Mouse (Mus musculus) adrenal gland, adult (tissue): Measurements from ENCODE around the gene Maml3.

Experiments used
- DNase-seq, 2 experiments: peaks; one replicate each; pipeline ENCODE4 v3.0.0; 2022 to 2023; ENCODE audit warnings: low spot score in 1 of 2; ENCODE audit not compliant: inconsistent age in 2 of 2

Maml3 gene

DNA sequence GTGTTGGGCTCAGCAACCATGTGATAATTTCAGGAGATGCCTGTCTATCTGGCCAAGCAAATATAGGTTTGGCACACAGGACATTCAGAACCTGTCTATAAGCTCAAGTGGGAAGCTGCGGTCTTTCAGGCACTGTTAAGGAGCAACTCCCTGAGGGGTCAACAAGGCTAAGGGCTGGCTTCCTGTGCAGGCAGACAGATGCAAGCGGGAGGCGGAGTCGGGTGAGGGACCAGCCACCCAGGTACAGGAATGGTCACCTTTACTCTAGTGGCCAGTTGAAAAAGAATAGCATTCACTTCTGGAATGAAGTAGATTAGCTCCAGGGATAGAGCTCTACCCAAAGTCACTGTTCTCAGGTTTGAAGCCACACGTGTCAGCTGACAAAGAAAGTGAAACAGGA lies 348.6 kb downstream of the Maml3 start:
- DNase-seq = no peak

DNA sequence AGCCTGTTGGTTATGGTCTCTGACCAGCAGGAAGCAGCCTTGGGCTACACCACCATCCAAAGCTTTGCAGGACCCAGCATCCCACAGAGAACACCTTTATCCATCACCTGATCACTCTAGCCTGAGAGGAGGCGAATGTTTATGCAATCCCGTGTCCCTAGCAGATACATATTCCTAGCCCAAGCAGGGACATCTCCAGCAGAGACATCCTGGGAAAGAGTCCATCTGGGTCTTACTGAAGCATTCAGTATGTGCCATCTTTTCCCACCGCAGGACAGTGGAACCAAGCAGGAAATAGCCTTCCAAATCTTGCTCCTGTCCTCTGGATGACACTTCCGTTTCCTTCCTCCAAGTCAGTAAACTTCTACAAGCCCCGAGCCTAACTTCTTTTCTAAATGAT lies 351.6 kb downstream of the Maml3 start:
- DNase-seq = no peak

DNA sequence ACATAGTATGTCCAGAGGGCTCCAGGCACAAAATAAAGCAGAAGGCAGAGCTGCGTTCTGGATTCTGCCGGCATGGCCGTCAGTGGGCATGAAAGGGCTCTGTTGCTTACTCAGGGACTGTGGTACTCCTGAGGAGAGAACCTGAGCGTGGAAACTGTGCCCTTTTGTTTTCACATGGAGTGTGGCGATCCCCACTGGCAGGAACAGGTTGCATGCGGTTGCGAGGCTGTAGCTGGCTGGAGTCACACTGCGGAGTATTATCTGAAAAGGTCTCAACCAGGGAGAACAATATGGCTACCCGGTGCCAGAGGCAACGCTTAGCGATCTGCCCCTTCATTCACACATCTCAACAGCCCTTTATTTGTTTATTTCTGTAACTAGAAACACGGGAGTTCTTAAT lies 353.4 kb downstream of the Maml3 start:
- no peak for DNase-seq

DNA sequence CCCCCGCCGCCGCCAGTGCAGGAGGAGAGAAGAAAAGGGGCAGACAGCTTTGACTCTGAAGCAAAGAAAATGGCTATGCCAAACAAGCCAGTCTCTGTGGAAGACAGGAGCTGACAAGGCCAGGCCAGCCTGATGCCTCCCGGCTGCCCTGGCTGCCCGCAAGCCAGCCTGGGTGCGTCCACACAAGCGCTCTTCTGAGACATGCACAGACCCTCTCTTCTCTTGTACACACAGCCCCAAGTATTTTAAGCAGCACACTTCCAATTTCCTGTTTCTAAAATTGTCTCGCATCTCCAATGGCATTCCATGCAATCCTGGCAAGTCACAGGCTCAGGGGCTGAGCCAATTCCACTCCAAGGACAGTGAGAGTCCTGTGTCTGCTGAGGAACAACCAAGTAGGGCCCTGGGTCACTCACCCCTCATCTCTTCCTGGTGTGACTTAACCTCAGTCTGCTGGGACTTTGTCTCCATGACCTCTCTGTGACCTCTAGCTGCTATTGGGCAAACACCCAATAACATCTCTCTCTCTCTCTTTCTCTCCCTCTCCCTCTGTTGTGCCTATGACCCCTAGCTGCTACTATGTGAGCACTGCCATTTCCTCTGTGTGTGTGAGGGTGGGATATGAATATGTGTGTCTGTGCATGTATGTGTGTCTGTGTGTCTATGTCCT lies 354.9 kb downstream of the Maml3 start:
- DNase-seq = peak; percentile 51 to 77

DNA sequence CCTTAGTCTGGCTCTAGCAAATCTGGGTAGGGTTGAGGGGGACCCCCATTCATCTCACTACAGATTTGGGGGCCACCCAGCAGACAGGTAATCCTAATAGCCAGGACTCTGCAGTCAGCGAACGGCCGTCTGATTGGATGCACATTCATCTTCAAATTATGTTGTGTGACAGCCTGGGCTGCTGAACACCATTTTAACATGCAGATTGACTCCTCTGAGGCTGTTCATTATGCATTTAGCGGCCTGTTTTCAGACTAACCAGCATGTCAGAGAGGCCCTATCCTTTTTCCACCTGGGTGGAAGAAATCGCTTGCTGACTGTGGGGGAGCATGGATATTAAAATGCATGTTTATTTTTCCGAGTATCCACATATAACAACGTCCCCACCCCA lies 355.5 kb downstream of the Maml3 start:
- DNase-seq = no peak

DNA sequence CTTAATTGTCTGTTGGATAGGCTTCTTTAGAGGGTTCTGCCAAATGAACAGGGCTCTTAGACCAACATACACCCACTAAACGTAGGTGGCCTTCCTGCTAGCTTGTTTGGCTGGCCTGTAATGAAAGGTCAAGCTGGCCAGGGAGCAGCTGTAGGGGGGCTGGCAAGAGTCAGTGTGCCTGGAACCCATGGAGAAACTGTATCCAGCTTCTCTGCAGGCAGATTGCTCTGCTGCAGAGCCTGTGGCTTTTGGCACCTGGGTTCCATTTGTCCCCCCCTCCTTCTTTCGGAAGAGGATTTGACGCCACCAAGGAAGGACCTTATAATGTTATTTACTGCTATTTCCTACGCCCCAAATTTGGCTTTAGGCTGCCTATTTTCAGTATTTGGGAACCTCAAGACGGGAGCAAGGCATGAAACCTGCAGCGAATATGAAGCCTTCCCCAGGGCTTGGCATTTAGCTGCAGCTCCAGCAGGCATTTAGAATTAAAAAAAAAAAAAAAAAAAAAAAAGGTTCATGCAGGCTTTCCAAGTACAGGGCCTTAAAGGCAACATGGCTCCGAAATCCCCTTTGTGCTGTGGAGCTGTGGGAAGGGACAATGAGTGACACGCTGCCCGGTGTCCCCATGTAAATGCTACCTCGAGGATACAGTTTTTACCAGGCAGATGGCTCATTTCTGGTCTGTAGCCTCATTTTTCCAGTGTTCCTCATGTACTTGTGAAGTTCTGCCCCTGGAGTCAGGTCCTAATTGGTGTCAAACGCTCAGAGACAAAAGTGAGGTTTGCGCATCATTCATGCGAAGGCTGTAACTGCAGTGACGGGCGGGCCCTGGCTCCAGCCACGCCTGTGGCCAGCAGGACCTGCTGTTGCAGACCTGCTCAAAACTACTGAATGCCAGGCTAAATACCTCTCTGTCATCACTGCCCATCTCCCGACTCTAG lies 356.2 kb downstream of the Maml3 start:
- no peak for DNase-seq

DNA sequence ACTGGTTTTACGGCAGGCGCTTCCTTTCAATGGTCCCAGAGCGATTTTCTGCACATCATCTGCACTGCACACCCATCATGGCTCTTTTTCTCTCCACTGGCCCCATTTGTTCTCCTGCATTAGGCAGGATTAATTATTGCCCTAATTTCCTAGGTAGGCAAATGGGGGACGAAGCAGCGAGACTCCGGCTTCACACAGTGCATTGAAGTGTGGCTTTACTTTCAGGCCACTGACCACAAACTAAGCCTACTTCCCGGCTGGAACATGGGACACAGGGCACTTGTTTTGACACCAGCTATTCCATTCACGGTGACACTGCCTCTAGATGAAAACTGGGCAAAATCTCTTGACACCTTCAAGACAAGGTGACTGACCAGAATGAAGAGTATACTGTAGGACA lies 358.1 kb downstream of the Maml3 start:
- DNase-seq = no peak

DNA sequence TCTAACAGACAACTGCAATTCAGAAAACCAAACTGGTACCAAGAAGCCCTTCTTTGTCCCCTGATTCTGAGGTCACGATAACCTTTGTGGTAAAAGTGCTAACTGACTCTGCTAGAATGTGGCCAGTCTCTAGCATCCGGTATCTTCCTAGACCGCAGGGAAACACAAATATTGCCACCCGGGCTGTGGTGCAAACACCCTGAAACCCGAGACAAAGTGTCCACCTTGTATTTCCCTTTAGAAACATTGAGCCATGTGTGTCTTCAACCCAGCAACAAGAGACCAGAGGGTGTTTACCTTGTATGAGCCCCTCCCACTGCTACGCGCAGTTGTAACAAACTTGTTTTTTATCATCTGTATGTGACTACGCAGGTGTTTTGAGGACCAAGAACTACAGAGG lies 359.7 kb downstream of the Maml3 start:
- no peak for DNase-seq

DNA sequence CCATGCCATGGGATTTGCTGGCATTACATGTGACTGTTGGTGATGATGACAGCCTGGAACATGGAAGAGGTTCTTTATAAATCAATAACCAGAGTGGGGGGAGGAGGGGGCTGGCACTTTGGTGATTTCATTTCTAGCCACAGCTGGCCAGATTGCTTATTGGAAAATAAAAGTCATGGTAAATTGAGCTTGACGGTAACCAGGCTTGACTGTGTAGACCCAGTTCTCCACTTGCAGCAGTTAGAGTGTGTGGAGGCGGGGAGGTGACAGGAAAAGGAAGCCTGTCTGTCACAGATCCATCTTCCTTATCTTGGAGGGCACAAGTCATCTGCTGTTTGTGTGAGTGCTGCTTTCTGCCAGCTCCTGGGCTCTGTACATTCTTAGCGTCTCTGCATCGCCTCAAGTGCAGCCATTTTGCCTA lies 360.5 kb downstream of the Maml3 start:
- DNase-seq = peak in 1 of 2 experiments; percentile 49

DNA sequence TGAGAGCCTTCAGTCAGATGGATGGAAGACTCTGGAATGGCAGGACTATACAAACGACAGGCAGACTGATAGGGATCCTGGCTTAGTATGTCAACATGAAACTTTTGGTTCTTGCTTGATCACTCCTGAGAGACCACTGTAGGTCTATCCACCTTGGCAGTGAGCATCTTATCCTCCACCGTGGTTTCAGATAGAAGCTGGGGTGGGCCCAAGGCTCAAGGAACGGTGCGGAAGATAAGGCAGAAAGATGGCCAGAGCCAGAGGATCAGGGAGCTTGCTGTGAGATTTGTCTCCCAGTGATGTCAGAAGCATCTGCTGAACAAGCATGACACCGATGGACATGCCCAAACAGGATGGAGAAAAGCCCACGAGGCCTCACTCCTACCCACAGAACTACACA lies 362.5 kb downstream of the Maml3 start:
- DNase-seq = no peak

DNA sequence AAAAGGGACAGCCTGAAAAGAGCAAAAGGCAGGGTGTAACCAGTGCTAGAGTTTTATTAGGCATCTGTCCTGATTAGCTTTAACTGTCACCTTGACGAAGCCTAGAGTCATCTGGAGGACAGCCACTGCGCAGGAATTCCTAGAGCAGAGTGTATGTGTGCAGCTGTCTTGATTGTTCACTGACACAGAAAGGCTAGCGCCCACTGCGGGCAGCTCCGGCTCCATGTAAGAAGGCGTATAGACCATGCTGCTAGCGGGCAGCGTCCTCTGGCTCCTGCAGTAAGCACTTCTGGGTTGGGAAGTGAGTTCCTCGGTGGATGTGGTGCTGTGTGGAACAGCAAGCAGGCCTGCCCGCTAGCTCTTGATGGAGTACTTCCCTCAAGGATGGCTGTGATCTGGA lies 363.1 kb downstream of the Maml3 start:
- DNase-seq = no peak

DNA sequence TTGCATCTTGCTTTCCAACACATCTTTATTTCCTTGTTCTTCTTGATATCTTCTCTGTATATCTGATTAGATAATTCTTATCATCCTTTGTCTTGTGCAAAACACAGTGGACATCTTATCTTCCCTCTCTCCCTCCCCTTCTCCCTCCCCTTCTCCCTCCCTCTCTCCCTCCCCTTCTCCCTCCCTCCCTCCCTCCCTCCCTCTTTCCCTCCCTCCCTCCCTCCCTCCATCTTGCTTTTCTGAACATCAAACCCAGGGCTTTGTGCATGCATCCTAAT lies 365.1 kb downstream of the Maml3 start:
- no peak for DNase-seq

DNA sequence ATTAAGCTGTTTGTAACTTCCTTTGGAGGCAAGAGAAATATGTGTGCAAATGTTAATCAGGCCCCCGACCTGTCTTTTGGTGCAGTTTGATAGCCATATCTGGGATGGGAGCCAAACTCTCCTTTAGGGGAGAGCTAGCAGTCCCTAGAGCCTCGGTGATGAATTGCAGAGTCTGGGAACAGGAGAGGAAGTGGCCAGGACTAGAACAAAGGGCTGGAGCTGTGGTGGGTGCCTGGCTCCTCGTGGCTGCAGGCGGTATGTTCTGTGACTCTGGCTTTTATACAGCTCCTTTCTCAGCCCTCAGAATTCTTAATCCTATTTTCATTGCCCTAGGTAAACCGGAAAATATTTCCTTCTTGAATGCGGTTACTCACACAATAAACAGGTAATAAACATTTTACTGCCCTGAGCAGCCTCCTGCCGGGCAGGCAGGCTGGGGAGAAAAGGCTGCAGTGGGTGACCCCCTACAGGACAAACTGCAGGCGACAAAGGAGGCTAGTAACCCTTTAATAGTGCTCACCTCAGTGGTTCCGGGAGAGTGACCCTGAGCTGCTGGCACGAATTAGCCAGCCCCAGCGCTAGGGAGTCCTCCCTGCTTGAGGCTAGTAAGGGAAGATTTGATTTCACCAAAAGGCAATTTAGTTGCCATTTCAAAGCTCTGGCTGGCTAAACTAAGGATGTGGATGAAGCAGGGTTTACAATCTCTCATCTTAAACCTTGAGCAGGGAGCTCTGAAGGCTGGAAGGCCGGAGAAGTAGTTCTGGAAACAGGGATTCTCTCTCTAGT lies 365.6 kb downstream of the Maml3 start:
- peak in 1 of 2 experiments; percentile 57 for DNase-seq

DNA sequence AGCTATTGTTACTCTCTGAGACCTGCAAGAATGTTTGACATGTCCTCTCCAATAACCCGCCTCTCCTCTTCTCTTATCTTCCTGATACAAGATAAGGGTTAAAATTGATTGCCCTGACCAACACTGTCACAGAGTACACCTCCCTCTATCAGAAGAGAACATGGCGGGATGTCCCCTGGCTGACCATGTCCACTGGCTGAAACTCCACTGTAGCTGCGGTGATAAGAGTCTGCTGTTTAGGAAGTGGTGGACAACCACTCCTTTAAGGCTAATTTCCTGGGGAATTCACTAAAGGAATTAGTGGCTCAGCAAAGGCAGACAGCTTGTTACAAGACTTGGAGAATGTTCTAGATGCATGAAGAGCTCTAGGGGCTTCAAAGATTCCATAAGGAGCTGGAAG lies 371.2 kb downstream of the Maml3 start:
- DNase-seq = no peak

DNA sequence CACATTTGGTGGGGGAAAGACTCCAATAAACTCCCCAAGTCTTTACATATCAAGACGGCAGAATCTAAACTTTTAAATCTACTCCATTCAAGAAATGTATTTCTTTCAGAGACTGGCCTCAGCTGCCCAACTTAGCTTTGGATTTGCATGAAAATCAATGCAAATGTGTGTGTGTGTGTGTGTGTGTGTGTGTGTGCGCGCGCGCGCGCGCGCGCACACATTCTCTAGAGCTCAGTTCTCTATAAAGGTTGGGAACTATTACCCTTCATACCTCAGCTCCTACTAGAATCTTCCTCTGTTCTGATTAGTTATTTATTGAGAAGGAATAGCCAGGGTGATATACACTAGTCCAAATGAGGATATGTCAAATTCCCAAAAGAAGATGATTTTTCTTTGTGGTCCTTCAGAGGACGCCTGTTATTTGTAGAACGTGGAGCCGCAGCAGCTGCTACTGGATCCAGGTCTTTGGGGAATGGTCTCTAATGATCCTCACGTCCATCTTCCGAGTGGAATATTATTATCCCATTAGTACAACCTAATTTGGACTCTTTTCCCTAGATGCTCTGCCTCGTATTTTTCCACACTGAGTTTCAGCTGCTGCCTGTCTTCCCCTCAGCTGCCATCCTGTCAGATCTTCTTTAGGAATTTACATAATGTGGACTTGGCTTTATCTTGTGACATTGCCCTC lies 372.8 kb downstream of the Maml3 start:
- DNase-seq = no peak

DNA sequence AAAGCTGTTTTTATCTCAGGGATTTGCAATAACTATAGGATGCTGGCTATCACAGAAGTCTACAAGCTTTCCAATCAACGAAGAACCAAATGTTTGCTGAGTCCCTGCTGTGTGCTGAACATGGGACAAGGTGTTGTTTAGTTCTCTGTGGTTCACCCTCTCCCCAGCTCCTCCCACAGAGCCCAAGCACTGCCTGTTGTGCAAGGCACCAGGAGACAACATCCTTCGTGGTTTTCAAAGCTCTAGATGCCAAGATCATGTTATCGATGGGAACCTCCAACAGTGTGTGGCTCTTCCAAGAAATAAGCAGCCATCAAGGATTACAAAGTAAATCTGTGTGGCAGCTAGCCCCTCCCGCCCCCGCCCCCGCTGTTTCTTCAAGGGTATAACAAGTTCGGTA lies 374.2 kb downstream of the Maml3 start:
- DNase-seq = no peak

DNA sequence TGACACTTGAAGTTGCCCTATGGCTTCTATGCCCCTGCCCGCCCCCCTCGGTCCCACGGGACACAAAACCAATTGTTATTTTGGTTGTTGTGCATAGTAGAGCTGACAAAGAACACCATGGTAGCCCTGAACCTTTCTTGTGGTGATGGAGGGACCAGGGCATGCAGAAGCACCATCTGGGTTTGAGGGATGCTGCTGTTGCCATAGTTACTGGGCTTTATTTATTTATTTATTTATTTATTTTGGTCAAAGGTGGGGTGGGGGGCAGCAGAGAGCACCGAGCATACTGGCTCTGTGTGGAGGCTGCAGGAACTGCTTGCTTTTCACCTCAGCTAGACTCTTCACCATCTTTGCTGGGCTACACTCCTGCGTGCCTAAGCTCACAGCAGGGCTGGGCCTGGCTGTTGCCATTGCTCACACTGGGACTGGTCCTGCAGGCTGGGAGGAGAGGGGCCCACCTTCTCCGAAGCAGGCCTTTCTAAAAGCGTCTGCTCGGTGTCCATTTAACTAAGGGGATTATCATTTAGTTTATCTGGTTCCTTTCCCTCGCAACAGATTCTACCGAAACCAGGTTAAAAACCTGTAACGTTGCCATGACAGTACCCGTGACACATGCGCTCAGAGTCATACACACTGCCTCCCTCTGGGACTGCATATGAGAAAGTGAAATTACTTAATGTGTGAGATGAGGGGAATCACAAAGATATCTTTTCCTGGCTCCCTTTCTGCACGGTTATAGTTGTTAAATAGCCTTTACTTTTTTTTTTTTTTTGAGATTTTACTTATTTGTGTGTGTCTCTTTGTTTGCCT lies 375.6 kb downstream of the Maml3 start:
- DNase-seq = no peak

DNA sequence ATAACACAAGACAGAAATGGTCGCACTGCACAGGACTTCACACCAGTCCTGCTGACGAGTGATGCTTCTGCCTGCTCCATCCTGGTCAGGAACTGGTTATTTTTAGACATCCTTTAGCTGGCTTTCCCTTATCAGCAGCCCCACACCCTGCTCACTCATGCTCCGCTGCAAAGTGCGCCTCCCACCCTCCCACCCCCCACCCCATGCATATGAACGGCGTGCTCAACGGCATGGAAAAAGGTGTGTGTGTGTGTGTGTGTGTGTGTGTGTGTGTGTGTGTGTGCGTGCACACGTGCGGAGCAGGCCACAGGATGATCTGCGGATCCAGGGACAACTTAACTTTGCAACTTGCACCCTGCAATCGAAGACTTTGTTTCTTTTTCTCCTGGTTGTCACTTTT lies 376.4 kb downstream of the Maml3 start:
- DNase-seq = no peak

DNA sequence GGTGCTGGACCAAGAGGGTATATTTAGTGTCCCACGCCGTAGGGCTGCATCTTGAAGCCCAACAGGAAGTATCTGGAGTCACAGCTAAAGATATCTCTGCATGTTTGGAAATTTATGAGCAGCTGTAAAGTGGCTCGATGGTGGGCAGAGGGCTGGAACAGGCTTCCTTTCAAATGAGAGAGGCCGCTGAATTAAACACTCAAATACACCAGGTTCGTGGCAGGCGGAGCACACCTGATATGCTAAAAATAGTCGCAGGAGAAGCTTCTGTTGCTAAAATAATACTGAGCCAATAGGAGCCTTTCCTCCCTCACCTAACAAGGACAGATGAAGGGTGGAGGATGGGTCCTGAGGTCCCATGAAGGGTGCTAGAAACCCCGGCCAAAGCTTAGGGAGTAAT lies 376.9 kb downstream of the Maml3 start:
- no peak for DNase-seq

DNA sequence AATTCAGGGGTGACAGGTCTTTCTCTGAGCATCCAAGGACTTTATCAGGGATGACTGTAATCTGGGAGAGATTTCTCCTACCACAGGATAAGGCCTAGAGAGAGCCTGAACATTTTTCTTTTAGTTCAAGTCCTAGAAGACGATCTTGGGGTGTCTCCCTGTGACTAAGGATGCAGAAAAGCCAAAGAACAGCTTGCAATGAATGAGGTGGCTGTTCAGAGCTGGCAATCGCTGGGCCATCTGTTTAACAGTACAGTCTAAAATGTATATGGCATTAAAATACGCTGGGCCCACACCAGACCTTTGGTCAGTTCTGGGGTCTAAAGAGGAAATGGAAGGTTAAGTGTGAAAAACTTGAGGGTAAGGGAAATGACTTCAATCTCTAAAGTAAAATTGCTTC lies 377.4 kb downstream of the Maml3 start:
- DNase-seq = no peak

DNA sequence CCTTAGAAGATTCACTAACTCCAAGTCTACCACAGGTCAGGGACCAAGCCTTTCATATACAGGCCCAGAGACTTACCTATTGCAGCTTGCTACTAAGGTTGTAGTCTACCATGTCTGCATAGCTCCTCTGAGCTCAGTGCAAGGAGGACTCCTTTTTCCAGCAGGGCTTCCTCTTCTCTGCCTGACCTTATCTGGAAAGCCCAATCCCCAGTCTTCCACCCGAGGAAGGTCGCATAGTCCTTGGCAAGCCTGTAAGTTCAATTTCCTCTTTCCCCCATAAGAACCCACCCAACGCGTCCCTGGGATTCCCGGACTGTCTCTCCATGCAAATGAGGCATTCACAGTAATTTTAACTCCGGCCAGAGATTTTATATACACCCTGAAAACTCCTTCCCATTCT lies 378.6 kb downstream of the Maml3 start:
- DNase-seq = no peak
